Mouse (Mus musculus) myocyte (in vitro differentiated cells): ENCODE measurements around the gene Lyplal1.

Experiments
- CEBPB ChIP-seq: IDR thresholded peaks from 2 replicates; pipeline ENCODE4 v1.6.1; 2011; ENCODE audit warnings: mild to moderate bottlenecking, moderate library complexity; ENCODE audit not compliant: poor library complexity, insufficient read depth, severe bottlenecking
- MAX ChIP-seq: IDR thresholded peaks from one replicate; pipeline ENCODE4 v1.6.1; 2011; ENCODE audit warnings: low read depth, mild to moderate bottlenecking, control low read depth
- POLR2A ChIP-seq: IDR thresholded peaks from one replicate; pipeline ENCODE4 v1.6.1; 2011; ENCODE audit warnings: low read depth, mild to moderate bottlenecking, control low read depth, moderate library complexity; ENCODE audit not compliant: insufficient read length
- SRF ChIP-seq: IDR thresholded peaks from one replicate; pipeline ENCODE4 v1.6.1; 2011; ENCODE audit warnings: low read depth; ENCODE audit not compliant: control insufficient read depth, insufficient read length
- TCF3 ChIP-seq: IDR thresholded peaks from one replicate; pipeline ENCODE4 v1.6.1; 2011; ENCODE audit warnings: low read depth, control low read depth; ENCODE audit not compliant: insufficient read length

- TF ChIP-seq MAX (no peak), POLR2A (no peak), SRF (no peak), TCF3 (no peak), CEBPB (no peak)
These were observed 73.2 kb downstream of the Lyplal1 start for GRCm38 (mm10) chr1:186043709-186044452.
